Mouse (Mus musculus): ENCODE measurements around the gene Astl. TPM values are rescaled to one million over a fixed set of nuclear protein-coding genes. Genes with fewer than 3 reads are reported as not detected.
A peak's percentile ranks its signal among the peaks of the same experiment; 100 is the strongest.

Astl gene
- polyA plus RNA-seq, 1 experiment, result 0.08 TPM

DNA sequence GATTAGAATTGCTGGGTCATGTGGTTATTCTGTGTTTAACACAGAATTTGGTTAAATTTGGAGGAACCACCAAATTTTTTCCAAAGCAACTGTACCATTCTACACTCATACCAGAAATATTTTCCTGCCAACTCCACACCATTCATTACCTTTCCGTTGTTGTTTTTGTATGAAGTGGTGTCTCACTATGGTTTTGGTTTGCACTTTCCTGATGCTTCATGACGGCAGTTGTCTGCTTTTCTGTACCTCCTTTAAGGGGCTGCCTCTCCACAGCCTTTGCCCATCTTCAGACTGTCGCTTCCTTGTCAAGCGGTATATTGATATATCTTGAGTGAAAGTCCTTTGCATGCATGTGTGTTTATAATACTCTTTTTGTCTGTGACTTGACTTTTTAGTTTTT lies 25.6 kb upstream of the Astl start:
- TF ChIP-seq POLR2A (IDR thresholded peaks at IDR 0.05; ENCODE audit: low read depth, low read length) (no peak), CTCF (IDR thresholded peaks at IDR 0.05; ENCODE audit: extremely low read depth, insufficient read depth, insufficient read length, insufficient replicate concordance) (no peak)
- no peaks in the 10 kb centered on the region for H3K36me3 ChIP-seq (ENCODE audit: control insufficient read depth, insufficient read depth, low read length)
- 74% methylated on average over 4 of the region's 4 CpGs for WGBS
- H3K27me3 ChIP-seq (ENCODE audit: control insufficient read depth, insufficient read depth, low read length), result no peaks in the 10 kb centered on the region
- no peak overlapping the region for H3K4me3 ChIP-seq (ENCODE audit: extremely low read depth, insufficient read depth, insufficient read length)
- DNase-seq (ENCODE audit: low read depth in 1 of 2, low spot score in 2 of 2), result no peak
- H3K4me1 ChIP-seq (ENCODE audit: control insufficient read depth, insufficient read depth, insufficient read length), result peaks cover 41% of the 10 kb centered on the region; the same call in 1 of the 2 replicates
- no peak overlapping the region for H3K27ac ChIP-seq (ENCODE audit: insufficient read depth, low read length)

DNA sequence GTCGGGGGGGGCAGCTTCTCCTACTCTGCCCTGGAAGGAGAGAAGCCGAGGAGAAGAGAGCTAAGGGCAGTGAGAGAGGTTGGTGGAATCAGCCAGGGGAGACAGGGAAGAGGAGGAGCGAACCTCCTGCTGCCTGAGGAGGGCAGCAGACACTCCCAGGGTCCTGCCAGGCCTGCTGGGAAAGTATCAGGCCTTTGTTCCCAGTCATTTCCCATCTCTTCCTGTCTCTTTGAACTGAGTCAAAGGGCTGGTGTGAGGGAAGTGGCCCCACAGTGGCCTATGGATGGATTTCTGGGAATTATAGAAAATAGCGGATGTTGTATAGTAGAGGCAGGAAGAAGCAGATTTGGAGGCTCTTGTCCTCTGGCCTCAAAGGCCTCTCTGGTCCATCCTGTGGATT lies 24.6 kb upstream of the Astl start:
- Histone ChIP-seq H3K4me1 (ENCODE audit: control insufficient read depth, insufficient read depth, insufficient read length) (peaks cover 51% of the 10 kb centered on the region), H3K27me3 (ENCODE audit: control insufficient read depth, insufficient read depth, low read length) (no peaks in the 10 kb centered on the region), H3K27ac (ENCODE audit: insufficient read depth, low read length) (peak overlapping the region; percentile 88), H3K4me3 (ENCODE audit: extremely low read depth, insufficient read depth, insufficient read length) (no peak overlapping the region), H3K36me3 (ENCODE audit: control insufficient read depth, insufficient read depth, low read length) (no peaks in the 10 kb centered on the region)
- 57% methylated on average over 4 of the region's 4 CpGs for WGBS
- peak in 1 of 2 experiments; percentile 12 for DNase-seq (ENCODE audit: low read depth in 1 of 2, low spot score in 2 of 2)
- TF ChIP-seq POLR2A (IDR thresholded peaks at IDR 0.05; ENCODE audit: low read depth, low read length), result no peak
- no peak for TF ChIP-seq CTCF (IDR thresholded peaks at IDR 0.05; ENCODE audit: extremely low read depth, insufficient read depth, insufficient read length, insufficient replicate concordance)

DNA sequence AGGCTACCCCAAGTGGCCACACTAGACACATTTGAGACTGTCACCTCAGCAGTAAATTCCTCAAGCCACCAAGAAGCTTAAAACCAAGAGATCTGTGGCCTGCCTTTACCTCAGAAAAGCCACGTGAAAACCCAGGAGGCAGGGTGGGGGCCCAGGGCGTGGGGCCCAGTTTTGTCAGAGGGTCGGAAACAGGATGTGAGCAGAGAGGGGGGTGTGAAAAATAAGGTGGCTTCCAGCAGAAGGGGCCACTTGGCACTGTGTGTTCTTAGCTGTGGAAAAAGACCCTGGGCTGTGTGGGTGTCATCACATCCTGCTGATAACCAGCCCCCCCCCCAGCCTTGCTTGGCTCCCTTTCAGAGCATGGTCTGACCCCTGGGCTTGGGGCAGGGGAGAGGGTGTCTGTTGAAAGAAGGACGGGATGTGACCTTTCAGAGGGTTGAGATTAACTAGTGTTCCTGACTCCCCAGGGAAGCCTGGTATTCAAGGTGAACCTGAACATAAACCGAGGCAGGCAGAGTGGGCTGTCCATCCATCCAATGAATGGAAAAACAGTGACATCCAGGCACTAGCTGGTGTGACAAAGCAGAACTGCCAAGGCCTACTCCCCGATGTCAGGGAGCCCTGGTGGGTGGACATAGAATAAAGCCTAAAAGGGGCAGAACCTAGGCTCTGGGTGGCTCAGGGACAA lies 23.8 kb upstream of the Astl start:
- TF ChIP-seq CTCF (IDR thresholded peaks at IDR 0.05; ENCODE audit: extremely low read depth, insufficient read depth, insufficient read length, insufficient replicate concordance), result no peak
- no peak for TF ChIP-seq POLR2A (IDR thresholded peaks at IDR 0.05; ENCODE audit: low read depth, low read length)
- H3K27me3 ChIP-seq (ENCODE audit: control insufficient read depth, insufficient read depth, low read length), result no peaks in the 10 kb centered on the region
- DNase-seq (ENCODE audit: low read depth in 1 of 2, low spot score in 2 of 2), result peak; percentile 76 to 85
- H3K4me3 ChIP-seq (ENCODE audit: extremely low read depth, insufficient read depth, insufficient read length), result no peak overlapping the region
- WGBS, result 11% methylated on average over 6 of the region's 6 CpGs
- no peaks in the 10 kb centered on the region for H3K36me3 ChIP-seq (ENCODE audit: control insufficient read depth, insufficient read depth, low read length)
- H3K27ac ChIP-seq (ENCODE audit: insufficient read depth, low read length), result peak overlapping the region; percentile 88
- peaks cover 54% of the 10 kb centered on the region for H3K4me1 ChIP-seq (ENCODE audit: control insufficient read depth, insufficient read depth, insufficient read length)

DNA sequence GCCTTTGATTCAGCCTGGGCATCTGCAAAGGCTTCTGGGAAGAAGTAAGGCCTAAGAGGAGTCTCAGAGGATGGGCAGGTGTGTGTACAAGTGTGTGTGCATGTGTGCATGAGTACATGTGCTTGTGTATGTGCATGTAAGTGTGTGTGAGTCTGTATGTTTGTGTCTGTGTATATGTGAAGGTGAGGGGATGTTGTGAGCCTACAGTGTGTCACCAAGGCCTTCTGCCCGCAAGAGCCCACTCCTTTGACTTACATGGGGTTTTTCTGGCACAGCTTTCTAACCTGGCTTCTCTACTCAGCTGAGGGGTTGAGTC lies 23.3 kb upstream of the Astl start:
- no peak for DNase-seq (ENCODE audit: low read depth in 1 of 2, low spot score in 2 of 2)
- H3K27ac ChIP-seq (ENCODE audit: insufficient read depth, low read length), result peak overlapping the region; percentile 88
- no peaks in the 10 kb centered on the region for H3K27me3 ChIP-seq (ENCODE audit: control insufficient read depth, insufficient read depth, low read length)
- TF ChIP-seq POLR2A (IDR thresholded peaks at IDR 0.05; ENCODE audit: low read depth, low read length) (no peak), CTCF (IDR thresholded peaks at IDR 0.05; ENCODE audit: extremely low read depth, insufficient read depth, insufficient read length, insufficient replicate concordance) (no peak)
- no peaks in the 10 kb centered on the region for H3K36me3 ChIP-seq (ENCODE audit: control insufficient read depth, insufficient read depth, low read length)
- 85% methylated on average over 1 of the region's 1 CpGs for WGBS
- H3K4me3 ChIP-seq (ENCODE audit: extremely low read depth, insufficient read depth, insufficient read length), result no peak overlapping the region
- peaks cover 55% of the 10 kb centered on the region for H3K4me1 ChIP-seq (ENCODE audit: control insufficient read depth, insufficient read depth, insufficient read length)

DNA sequence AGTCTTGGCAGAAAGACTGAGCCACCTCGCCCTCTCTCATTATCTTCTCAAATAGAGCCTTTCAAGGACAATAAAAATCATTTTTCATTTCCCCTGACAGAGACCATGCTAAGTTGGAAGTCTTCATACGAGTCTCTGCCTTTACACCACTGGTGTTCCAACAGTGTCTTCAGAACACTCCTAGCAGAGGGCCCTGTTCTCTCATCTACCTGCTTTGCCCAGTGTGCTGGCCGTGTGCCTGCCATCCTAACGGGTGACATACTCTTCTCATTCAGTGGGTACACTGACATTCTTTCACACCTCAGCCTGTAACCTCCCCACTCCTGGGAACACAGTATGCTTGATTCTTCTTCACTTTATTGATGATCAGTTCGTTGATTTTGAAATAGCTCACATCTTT lies 22.0 kb upstream of the Astl start:
- TF ChIP-seq CTCF (IDR thresholded peaks at IDR 0.05; ENCODE audit: extremely low read depth, insufficient read depth, insufficient read length, insufficient replicate concordance), result no peak
- TF ChIP-seq POLR2A (IDR thresholded peaks at IDR 0.05; ENCODE audit: low read depth, low read length), result no peak
- Histone ChIP-seq H3K27ac (ENCODE audit: insufficient read depth, low read length) (peak overlapping the region; percentile 39), H3K4me3 (ENCODE audit: extremely low read depth, insufficient read depth, insufficient read length) (no peak overlapping the region), H3K36me3 (ENCODE audit: control insufficient read depth, insufficient read depth, low read length) (no peaks in the 10 kb centered on the region), H3K4me1 (ENCODE audit: control insufficient read depth, insufficient read depth, insufficient read length) (peaks cover 56% of the 10 kb centered on the region), H3K27me3 (ENCODE audit: control insufficient read depth, insufficient read depth, low read length) (no peaks in the 10 kb centered on the region)
- DNase-seq (ENCODE audit: low read depth in 1 of 2, low spot score in 2 of 2), result no peak
- 76% methylated on average over 5 of the region's 5 CpGs for WGBS

DNA sequence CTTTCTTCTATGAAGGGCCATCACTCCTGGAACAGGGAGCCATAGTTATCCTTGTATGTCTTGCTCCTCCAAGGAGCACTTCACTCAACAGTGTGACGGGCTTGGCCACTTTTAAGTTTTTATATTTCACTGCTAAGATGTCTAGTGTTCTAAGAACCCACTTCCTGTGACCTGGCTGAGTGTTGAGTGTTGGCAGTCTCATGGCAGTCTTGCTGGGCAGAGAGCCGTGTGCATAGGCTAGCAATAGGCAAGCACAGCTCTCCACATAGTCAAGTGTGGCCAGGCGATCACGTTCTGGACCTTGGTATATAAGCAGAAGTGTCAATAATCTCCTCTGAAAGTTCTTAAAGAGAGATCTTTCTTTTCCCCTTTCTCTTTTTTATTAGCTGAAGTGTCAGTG lies 20.3 kb upstream of the Astl start:
- Histone ChIP-seq H3K27me3 (ENCODE audit: control insufficient read depth, insufficient read depth, low read length) (no peaks in the 10 kb centered on the region), H3K4me1 (ENCODE audit: control insufficient read depth, insufficient read depth, insufficient read length) (peaks cover 67% of the 10 kb centered on the region), H3K4me3 (ENCODE audit: extremely low read depth, insufficient read depth, insufficient read length) (no peak overlapping the region), H3K36me3 (ENCODE audit: control insufficient read depth, insufficient read depth, low read length) (no peaks in the 10 kb centered on the region), H3K27ac (ENCODE audit: insufficient read depth, low read length) (peak overlapping the region; percentile 85)
- TF ChIP-seq POLR2A (IDR thresholded peaks at IDR 0.05; ENCODE audit: low read depth, low read length), result no peak
- no peak for TF ChIP-seq CTCF (IDR thresholded peaks at IDR 0.05; ENCODE audit: extremely low read depth, insufficient read depth, insufficient read length, insufficient replicate concordance)
- WGBS, result 20% methylated on average over 4 of the region's 4 CpGs
- peak in 1 of 2 experiments; percentile 25 for DNase-seq (ENCODE audit: low read depth in 1 of 2, low spot score in 2 of 2)

DNA sequence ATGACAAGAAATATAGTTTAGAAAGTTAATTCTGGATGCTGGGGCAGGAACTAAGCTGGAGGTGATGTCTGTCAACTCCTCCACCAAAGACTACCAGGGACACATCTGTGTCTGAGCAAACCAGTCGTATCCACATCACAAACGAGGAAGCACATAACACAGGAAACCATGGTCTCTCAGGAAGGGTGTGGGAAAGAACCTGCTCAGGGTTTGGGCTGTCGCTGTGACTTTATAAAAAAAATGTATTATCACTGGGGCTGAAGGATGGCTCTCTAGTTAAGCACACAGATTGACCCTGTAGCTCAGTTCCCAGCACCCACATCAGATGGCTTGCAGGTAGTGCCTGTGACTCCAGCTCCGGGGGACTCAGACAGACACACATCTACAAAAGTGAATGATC lies 19.4 kb upstream of the Astl start:
- H3K4me1 ChIP-seq (ENCODE audit: control insufficient read depth, insufficient read depth, insufficient read length), result peaks cover 68% of the 10 kb centered on the region
- WGBS, result 12% methylated on average over 4 of the region's 4 CpGs
- DNase-seq (ENCODE audit: low read depth in 1 of 2, low spot score in 2 of 2), result no peak
- no peak for TF ChIP-seq CTCF (IDR thresholded peaks at IDR 0.05; ENCODE audit: extremely low read depth, insufficient read depth, insufficient read length, insufficient replicate concordance)
- TF ChIP-seq POLR2A (IDR thresholded peaks at IDR 0.05; ENCODE audit: low read depth, low read length), result no peak
- no peaks in the 10 kb centered on the region for H3K36me3 ChIP-seq (ENCODE audit: control insufficient read depth, insufficient read depth, low read length)
- no peaks in the 10 kb centered on the region for H3K27me3 ChIP-seq (ENCODE audit: control insufficient read depth, insufficient read depth, low read length)
- H3K4me3 ChIP-seq (ENCODE audit: extremely low read depth, insufficient read depth, insufficient read length), result no peak overlapping the region
- peak overlapping the region; percentile 85 for H3K27ac ChIP-seq (ENCODE audit: insufficient read depth, low read length)
